Mouse (Mus musculus): Measurements from ENCODE around the gene Mgat5.

DNA sequence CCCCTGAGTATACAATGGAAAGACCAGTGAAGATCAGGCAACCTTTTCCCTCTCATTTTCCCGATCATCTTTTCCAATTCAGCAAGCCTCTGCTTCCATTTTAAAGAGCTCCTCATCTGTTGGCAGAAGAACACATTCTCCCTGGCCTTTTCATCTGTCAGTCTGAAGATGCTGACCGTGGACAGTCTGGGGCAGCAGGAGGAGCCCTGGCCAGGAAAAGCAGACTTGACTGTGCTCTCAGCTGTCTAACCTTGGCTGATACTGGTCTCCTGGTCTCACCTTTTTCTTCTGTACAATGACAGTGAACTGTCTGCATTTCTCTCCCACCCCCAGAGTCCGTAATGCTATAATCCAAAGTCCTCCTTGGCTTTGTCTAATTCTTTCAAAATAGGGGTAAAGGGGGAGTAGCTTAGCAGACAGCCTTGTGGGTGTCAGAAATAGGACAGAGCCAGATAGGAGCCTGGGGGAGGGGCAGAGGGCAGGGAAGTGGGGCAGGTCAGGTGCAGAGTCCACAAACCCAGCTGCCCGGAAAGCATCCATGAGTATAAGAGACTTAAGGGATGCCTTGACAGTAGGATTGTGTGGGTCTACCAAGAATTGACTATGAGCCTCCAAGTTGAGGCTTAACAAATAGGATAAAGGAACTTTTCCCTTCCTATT, 214.2 kb downstream of the Mgat5 start:
- TF ChIP-seq CTCF (conservative IDR thresholded peaks at IDR 0.05; ENCODE audit: insufficient read depth, insufficient read length, low read depth, low read length), result no peak
- no peak for TF ChIP-seq POLR2A (IDR thresholded peaks at IDR 0.05; ENCODE audit: low read depth, low read length)
